Mouse (Mus musculus): Measurements from ENCODE around the gene Gm12355.
"Not testable (repeated sequence)": the region's sequence is repeated elsewhere in the genome, so short reads cannot be mapped to it uniquely, and the experiment has no call there.

GRCm38 (mm10) chr11:98604911-98605310 lies 20.6 kb downstream of the Gm12355 start:
- TF ChIP-seq CTCF, EP300 (IDR thresholded peaks at IDR 0.05): not testable (repeated sequence)
